Mouse (Mus musculus): ENCODE measurements at regions not wholly inside any gene's neighbourhood (a gene's known extent, or its start where the extent isn't known, plus 50 kb on each side); places are given as distances from the start of the nearest gene placed in this dataset.
A peak's percentile ranks its signal among the peaks of the same experiment; 100 is the strongest.

DNA sequence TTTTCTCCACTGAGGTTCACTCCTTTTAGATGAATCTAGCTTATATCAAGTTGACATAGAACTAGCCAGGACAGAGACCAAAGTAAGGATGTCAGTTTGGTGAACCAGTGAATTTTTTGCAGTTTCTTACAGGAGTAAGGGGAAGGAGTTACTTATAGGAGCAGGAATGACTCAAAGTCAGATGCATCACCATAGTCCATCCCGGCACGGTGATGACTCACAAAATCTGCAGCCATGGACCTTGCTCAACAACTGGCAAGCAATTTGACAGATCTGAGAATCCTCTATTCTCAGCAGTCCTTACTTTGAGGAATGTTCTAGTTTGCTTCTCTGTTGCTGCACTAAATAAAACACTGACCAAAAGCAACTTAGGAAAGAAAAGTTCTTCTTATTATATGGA, 341.7 kb upstream of the Castor2 start:
- TF ChIP-seq CTCF (IDR thresholded peaks at IDR 0.05; ENCODE audit: low read depth), result no peak
- H3K27ac ChIP-seq, result no peak overlapping the region
- 99% methylated on average over 2 of the region's 2 CpGs for WGBS
- no peak overlapping the region for H3K9ac ChIP-seq (replicated peaks; ENCODE audit: low read length)
- H3K4me3 ChIP-seq (ENCODE audit: low read length), result no peak overlapping the region
- H3K4me1 ChIP-seq (ENCODE audit: insufficient read depth, low read length), result 0 out of 2 replicates have a peak, but pooled peaks cover 4% of the 10 kb centered on the region
- DNase-seq (ENCODE audit: low spot score), result no peak
- H3K27me3 ChIP-seq (ENCODE audit: insufficient read depth, low read length), result no peaks in the 10 kb centered on the region
- ATAC-seq, result no peak
- no peaks in the 10 kb centered on the region for H3K9me3 ChIP-seq (ENCODE audit: low read length)
- no peaks in the 10 kb centered on the region for H3K36me3 ChIP-seq (ENCODE audit: insufficient read depth, low read length)
- no peak overlapping the region for H3K4me2 ChIP-seq (ENCODE audit: low read depth, low read length)

DNA sequence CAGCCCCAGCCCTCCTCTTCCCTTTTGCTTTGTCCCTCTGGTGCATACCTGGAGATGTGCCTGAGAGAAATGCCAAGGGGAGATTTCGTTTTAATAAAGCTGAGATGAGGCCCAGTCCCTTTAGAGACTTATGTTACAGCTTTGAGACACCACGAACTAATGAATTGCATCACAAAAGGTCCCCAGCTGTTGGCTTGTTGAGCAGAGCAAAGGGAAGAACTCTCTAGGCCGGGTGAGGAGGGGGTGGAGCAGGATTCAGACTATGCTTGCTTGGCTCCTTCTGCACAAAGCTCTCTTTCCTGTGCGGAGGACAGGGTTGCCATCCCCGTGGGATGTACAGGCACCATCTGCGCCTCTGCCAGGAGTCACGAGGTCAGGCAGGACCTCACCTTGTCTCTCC, 345.3 kb upstream of the Castor2 start:
- H3K36me3 ChIP-seq (ENCODE audit: insufficient read depth, low read length), result no peaks in the 10 kb centered on the region
- no peak overlapping the region for H3K9ac ChIP-seq (replicated peaks; ENCODE audit: low read length)
- H3K4me2 ChIP-seq (ENCODE audit: low read depth, low read length), result no peak overlapping the region
- TF ChIP-seq CTCF (IDR thresholded peaks at IDR 0.05; ENCODE audit: low read depth), result no peak
- no peak overlapping the region for H3K4me3 ChIP-seq (ENCODE audit: low read length)
- H3K27ac ChIP-seq, result no peak overlapping the region
- H3K27me3 ChIP-seq (ENCODE audit: insufficient read depth, low read length), result no peaks in the 10 kb centered on the region
- ATAC-seq, result no peak
- H3K4me1 ChIP-seq (ENCODE audit: insufficient read depth, low read length), result 0 out of 2 replicates have a peak, but pooled peaks cover 4% of the 10 kb centered on the region
- no peak for DNase-seq (ENCODE audit: low spot score)
- WGBS, result 20% methylated on average over 7 of the region's 7 CpGs
- H3K9me3 ChIP-seq (ENCODE audit: low read length), result no peaks in the 10 kb centered on the region

- H3K27ac ChIP-seq, result no peak overlapping the region
- 37% methylated on average over 8 of the region's 8 CpGs for WGBS
Observed at GRCm38 (mm10) chr5:133753461-133754160, 345.9 kb upstream of the Castor2 start.

GRCm38 (mm10) chr5:133746960-133747359, 352.6 kb upstream of the Castor2 start:
- 85% methylated on average over 1 of the region's 1 CpGs for WGBS
- Histone ChIP-seq H3K9ac (replicated peaks; ENCODE audit: low read length) (no peak overlapping the region), H3K4me1 (ENCODE audit: insufficient read depth, low read length) (no peaks in the 10 kb centered on the region), H3K9me3 (ENCODE audit: low read length) (no peaks in the 10 kb centered on the region), H3K4me2 (ENCODE audit: low read depth, low read length) (no peak overlapping the region), H3K36me3 (ENCODE audit: insufficient read depth, low read length) (no peaks in the 10 kb centered on the region), H3K27me3 (ENCODE audit: insufficient read depth, low read length) (no peaks in the 10 kb centered on the region), H3K4me3 (ENCODE audit: low read length) (no peak overlapping the region), H3K27ac (no peak overlapping the region)
- DNase-seq (ENCODE audit: low spot score), result no peak
- no peak for ATAC-seq
- no peak for TF ChIP-seq CTCF (IDR thresholded peaks at IDR 0.05; ENCODE audit: low read depth)

More at GRCm38 (mm10) chr5:133753461-133754160, 345.9 kb upstream of the Castor2 start:
- no peak for TF ChIP-seq CTCF (IDR thresholded peaks at IDR 0.05; ENCODE audit: low read depth)
- H3K36me3 ChIP-seq (ENCODE audit: insufficient read depth, low read length), result no peaks in the 10 kb centered on the region
- no peak overlapping the region for H3K9ac ChIP-seq (replicated peaks; ENCODE audit: low read length)
- no peak overlapping the region for H3K4me2 ChIP-seq (ENCODE audit: low read depth, low read length)
- ATAC-seq (no peak), DNase-seq (ENCODE audit: low spot score) (peak; percentile 46)
- no peak overlapping the region for H3K4me3 ChIP-seq (ENCODE audit: low read length)
- H3K27me3 ChIP-seq (ENCODE audit: insufficient read depth, low read length), result no peaks in the 10 kb centered on the region
- H3K9me3 ChIP-seq (ENCODE audit: low read length), result no peaks in the 10 kb centered on the region
- 0 out of 2 replicates have a peak, but pooled peaks cover 4% of the 10 kb centered on the region for H3K4me1 ChIP-seq (ENCODE audit: insufficient read depth, low read length)

GRCm38 (mm10) chr5:133746411-133746810, 353.1 kb upstream of the Castor2 start:
- DNase-seq (ENCODE audit: low spot score) (no peak), ATAC-seq (no peak)
- Histone ChIP-seq H3K4me2 (ENCODE audit: low read depth, low read length) (no peak overlapping the region), H3K9me3 (ENCODE audit: low read length) (no peaks in the 10 kb centered on the region), H3K4me1 (ENCODE audit: insufficient read depth, low read length) (no peaks in the 10 kb centered on the region), H3K36me3 (ENCODE audit: insufficient read depth, low read length) (no peaks in the 10 kb centered on the region), H3K27ac (no peak overlapping the region), H3K27me3 (ENCODE audit: insufficient read depth, low read length) (no peaks in the 10 kb centered on the region), H3K4me3 (ENCODE audit: low read length) (no peak overlapping the region), H3K9ac (replicated peaks; ENCODE audit: low read length) (no peak overlapping the region)
- TF ChIP-seq CTCF (IDR thresholded peaks at IDR 0.05; ENCODE audit: low read depth), result no peak
- 53% methylated on average over 10 of the region's 10 CpGs for WGBS

GRCm38 (mm10) chr5:133744136-133744535, 355.4 kb upstream of the Castor2 start:
- H3K27ac ChIP-seq, result no peak overlapping the region
- no peak overlapping the region for H3K9ac ChIP-seq (replicated peaks; ENCODE audit: low read length)
- H3K4me2 ChIP-seq (ENCODE audit: low read depth, low read length), result no peak overlapping the region
- H3K27me3 ChIP-seq (ENCODE audit: insufficient read depth, low read length), result no peaks in the 10 kb centered on the region
- no peak for ATAC-seq
- no peak for TF ChIP-seq CTCF (IDR thresholded peaks at IDR 0.05; ENCODE audit: low read depth)
- no peaks in the 10 kb centered on the region for H3K9me3 ChIP-seq (ENCODE audit: low read length)
- H3K4me1 ChIP-seq (ENCODE audit: insufficient read depth, low read length), result no peaks in the 10 kb centered on the region
- 86% methylated on average over 3 of the region's 3 CpGs for WGBS
- H3K4me3 ChIP-seq (ENCODE audit: low read length), result no peak overlapping the region
- H3K36me3 ChIP-seq (ENCODE audit: insufficient read depth, low read length), result no peaks in the 10 kb centered on the region
- no peak for DNase-seq (ENCODE audit: low spot score)

DNA sequence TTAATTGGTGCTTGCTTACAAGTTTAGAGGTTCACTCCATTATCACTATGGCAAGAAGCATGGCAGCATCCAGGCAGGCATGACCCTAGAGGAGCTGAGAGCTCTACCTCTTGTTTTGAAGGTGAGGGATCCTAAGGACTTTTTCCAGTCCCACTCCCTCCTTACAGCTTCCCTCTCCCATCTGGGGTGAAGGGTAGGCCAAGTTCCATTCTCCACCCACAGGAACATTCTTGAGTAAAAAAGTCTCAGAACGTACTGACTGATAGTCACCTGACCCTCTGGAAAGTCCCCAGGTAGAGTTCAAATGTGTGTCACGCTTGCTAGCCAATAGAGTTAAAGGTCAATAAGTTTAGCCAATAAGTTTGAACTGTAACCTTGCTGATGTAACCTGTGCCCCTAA, 355.9 kb upstream of the Castor2 start:
- ATAC-seq (no peak), DNase-seq (ENCODE audit: low spot score) (no peak)
- no peak overlapping the region for H3K4me2 ChIP-seq (ENCODE audit: low read depth, low read length)
- no peak overlapping the region for H3K9ac ChIP-seq (replicated peaks; ENCODE audit: low read length)
- H3K27me3 ChIP-seq (ENCODE audit: insufficient read depth, low read length), result no peaks in the 10 kb centered on the region
- no peaks in the 10 kb centered on the region for H3K36me3 ChIP-seq (ENCODE audit: insufficient read depth, low read length)
- H3K4me1 ChIP-seq (ENCODE audit: insufficient read depth, low read length), result no peaks in the 10 kb centered on the region
- no peak for TF ChIP-seq CTCF (IDR thresholded peaks at IDR 0.05; ENCODE audit: low read depth)
- no peak overlapping the region for H3K27ac ChIP-seq
- H3K4me3 ChIP-seq (ENCODE audit: low read length), result no peak overlapping the region
- no peaks in the 10 kb centered on the region for H3K9me3 ChIP-seq (ENCODE audit: low read length)
- WGBS, result 93% methylated on average over 2 of the region's 2 CpGs
